Mouse (Mus musculus) embryonic fibroblast, embryonic 13.5 days (primary cell): ENCODE data around the gene Vmn1r123. TPM values are rescaled to one million over a fixed set of nuclear protein-coding genes. Genes with fewer than 3 reads are reported as not detected.
"Not testable (repeated sequence)": the region's sequence is repeated elsewhere in the genome, so short reads cannot be mapped to it uniquely, and the experiment has no call there.

ENCODE experiments used
- H3K27ac ChIP-seq: 2 replicates; pipeline ENCODE4 v1.5.1; 2012; ENCODE audit warnings: low read length, control low read depth, inconsistent platforms; ENCODE audit not compliant: insufficient read depth
- H3K4me1 ChIP-seq: 2 replicates; pipeline ENCODE4 v1.6.1; 2011; ENCODE audit warnings: low read length; ENCODE audit not compliant: control insufficient read depth, insufficient read depth
- H3K4me3 ChIP-seq: 2 replicates; pipeline ENCODE4 v1.5.1; 2011; ENCODE audit warnings: mild to moderate bottlenecking, control low read depth, low read length; ENCODE audit not compliant: insufficient read depth
- polyA plus RNA-seq: library from polyadenylated mRNA; stranded (reverse); fragments of >200 nt; gene quantifications from 2 replicates; pipeline ENCODE4 v1.2.4, GENCODE M21; 2011; ENCODE audit warnings: low read depth; ENCODE audit not compliant: missing spikeins, insufficient read length

Gene Vmn1r123
- not detected in 2 replicates for polyA plus RNA-seq

DNA sequence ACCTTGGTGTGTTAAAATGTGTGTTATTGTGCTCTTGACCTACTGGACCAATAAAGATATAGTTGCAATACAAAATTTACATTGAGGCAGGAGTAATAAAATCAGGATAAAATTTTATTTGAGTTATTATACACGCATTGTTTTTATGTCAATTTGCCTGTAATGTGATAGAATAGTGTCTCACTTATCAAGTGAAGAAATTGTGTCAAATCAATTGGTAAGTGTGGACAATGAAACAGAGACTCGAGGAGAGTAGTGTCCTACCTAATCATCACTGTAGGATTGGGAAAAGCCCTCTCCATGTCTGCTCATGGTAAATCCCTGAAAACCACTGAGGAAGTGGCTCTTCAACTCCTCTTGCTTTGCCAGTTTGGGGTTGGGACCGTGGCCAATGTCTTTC is at the start of gene Vmn1r123:
Gene Vmn1r123, plus strand, starts transcription at position 301 of the 400 bp plus-strand sequence.
- H3K27ac ChIP-seq, H3K4me1 ChIP-seq: not testable (repeated sequence)

DNA sequence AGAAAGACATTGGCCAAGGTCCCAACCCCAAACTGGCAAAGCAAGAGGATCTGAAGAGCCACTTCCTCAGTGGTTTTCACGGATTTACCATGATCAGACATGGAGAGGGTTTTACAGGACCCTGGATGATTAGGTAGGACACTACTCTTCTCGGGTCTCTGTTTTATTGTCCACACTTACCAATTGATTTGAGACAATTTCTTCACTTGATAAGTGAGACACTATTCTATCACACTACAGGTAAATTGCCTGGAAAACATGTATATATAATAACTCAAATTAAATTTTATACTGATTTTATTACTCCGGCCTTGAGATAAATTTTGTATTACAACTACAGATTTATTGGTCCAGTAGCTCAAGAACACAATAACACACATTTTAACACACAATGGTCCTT is 28.0 kb upstream of the Vmn1r123 start, which contains the start of gene Vmn1r122:
Gene Vmn1r122, minus strand, starts transcription at position 101 of the 400 bp plus-strand sequence.
- not testable (repeated sequence) for H3K4me1 ChIP-seq, H3K27ac ChIP-seq, H3K4me3 ChIP-seq

More for the DNA sequence above, at the start of gene Vmn1r123:
- H3K4me3 ChIP-seq, result not testable (repeated sequence)

- not testable (repeated sequence) for H3K27ac ChIP-seq
These were observed 28.3 kb downstream of the Vmn1r123 start, which contains the start of gene Gm5157 for GRCm38 (mm10) chr7:21190323-21190722. Gene Gm5157 (minus strand): TSS chr7:21190423.

More at GRCm38 (mm10) chr7:21190323-21190722, 28.3 kb downstream of the Vmn1r123 start, which contains the start of gene Gm5157:
- not testable (repeated sequence) for H3K4me3 ChIP-seq, H3K4me1 ChIP-seq

Other genes with a start within 250 kb of the Vmn1r123 start
- not detected in 2 replicates for gene Vmn1r118, start 249.8 kb upstream of the Vmn1r123 start, polyA plus RNA-seq
- gene Vmn1r119, start 149.7 kb upstream of the Vmn1r123 start, polyA plus RNA-seq, result not detected in 2 replicates
- not detected in 2 replicates for gene Vmn1r120, start 108.4 kb upstream of the Vmn1r123 start, polyA plus RNA-seq
- gene Vmn1r121, start 63.7 kb upstream of the Vmn1r123 start, polyA plus RNA-seq, result not detected in 2 replicates
- gene Vmn1r122, start 28.1 kb upstream of the Vmn1r123 start, polyA plus RNA-seq, result not detected in 2 replicates
- gene Gm5157, start 28.2 kb downstream of the Vmn1r123 start, polyA plus RNA-seq, result not detected in 2 replicates
- not detected in 2 replicates for gene Vmn1r124, start 98.4 kb downstream of the Vmn1r123 start, polyA plus RNA-seq
- gene Vmn1r125, start 110.0 kb downstream of the Vmn1r123 start, polyA plus RNA-seq, result not detected in 2 replicates
- gene Vmn1r126, start 139.3 kb downstream of the Vmn1r123 start, polyA plus RNA-seq, result not detected in 2 replicates
- not detected in 2 replicates for gene Vmn1r127, start 157.7 kb downstream of the Vmn1r123 start, polyA plus RNA-seq
- gene Vmn1r128, start 187.2 kb downstream of the Vmn1r123 start, polyA plus RNA-seq, result not detected in 2 replicates
- gene Vmn1r129, start 199.1 kb downstream of the Vmn1r123 start, polyA plus RNA-seq, result not detected in 2 replicates